In the genomic region with DNA sequence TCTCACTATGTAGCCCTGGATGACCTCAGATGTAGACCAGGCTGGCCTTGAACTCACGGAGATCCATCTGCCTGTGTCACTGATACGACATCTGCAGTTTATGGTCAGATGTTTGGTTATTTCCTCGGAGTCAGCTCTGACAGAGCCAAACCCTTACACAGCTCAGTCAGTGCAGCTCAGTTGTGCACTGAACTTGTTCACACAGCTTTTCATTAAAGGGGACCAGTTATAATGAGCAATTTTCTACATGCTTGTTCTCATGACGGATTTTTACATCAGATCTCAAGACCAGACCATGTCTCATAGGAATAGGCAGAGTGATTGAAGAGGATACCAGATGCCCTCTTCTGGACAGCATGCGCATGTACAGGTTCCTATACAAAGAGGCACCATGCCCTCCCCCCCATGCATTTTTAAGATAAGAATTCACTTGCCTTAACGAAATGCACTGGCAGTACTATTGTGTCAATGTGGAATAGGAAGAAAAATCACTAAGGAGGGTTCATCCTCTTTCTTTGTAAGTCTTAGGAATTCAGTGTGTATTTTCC, we compare ENCODE assay signal across 9 mouse cellular contexts. TPM values are rescaled to one million over a fixed set of nuclear protein-coding genes. Genes with fewer than 3 reads are reported as not detected.
DNase-seq lines count a peak whose midpoint lies in the region; ATAC-seq and TF ChIP-seq lines count a peak whose summit lies in the region.
"Had no signal": no experiment of that assay in that cellular context is flagged by ENCODE, and none has a peak within 500 bp of the region (broad histone marks: within the 10 kb centered on the region; RNA-seq: fewer than 3 reads in every experiment).

No protein-coding gene starts in this region.

- no peaks in the 10 kb centered on the region for H3K9me3 ChIP-seq in midbrain, embryonic 12.5 days

- no peak overlapping the region for H3K9ac ChIP-seq in midbrain, embryonic 12.5 days (replicated peaks)

- H3K4me2 ChIP-seq in midbrain, embryonic 12.5 days (replicated peaks) = no peak overlapping the region

- H3K4me3 ChIP-seq in thymus, adult 2 months (ENCODE audit: control insufficient read depth, insufficient read depth, low read length) = no peak overlapping the region
- no peak overlapping the region for H3K4me3 ChIP-seq in midbrain, embryonic 12.5 days

- WGBS in thymus, adult 2 months = 61% methylated on average over 6 of the region's 6 CpGs
- WGBS in midbrain, embryonic 12.5 days = 66% methylated on average over 6 of the region's 6 CpGs

- no peaks in the 10 kb centered on the region for H3K4me1 ChIP-seq in thymus, adult 2 months (replicated peaks; ENCODE audit: control insufficient read depth, insufficient read depth, low read length)
- no peaks in the 10 kb centered on the region for H3K4me1 ChIP-seq in midbrain, embryonic 12.5 days

- H3K27me3 ChIP-seq in thymus, adult 2 months (ENCODE audit: control insufficient read depth, insufficient read depth, low read length) = no peaks in the 10 kb centered on the region
- H3K27me3 ChIP-seq in midbrain, embryonic 12.5 days = no peaks in the 10 kb centered on the region

- H3K27ac ChIP-seq in thymus, adult 2 months (ENCODE audit: control insufficient read depth, insufficient read depth, low read length) = no peak overlapping the region
- no peak overlapping the region for H3K27ac ChIP-seq in midbrain, embryonic 12.5 days (replicated peaks)

- TF ChIP-seq POLR2A in thymus, adult 2 months (IDR thresholded peaks at IDR 0.05; ENCODE audit: control insufficient read depth, extremely low read depth, insufficient read depth, low read length, poor library complexity) = no peak

- no peak for TF ChIP-seq CTCF in thymus, adult 2 months (IDR thresholded peaks at IDR 0.05; ENCODE audit: borderline replicate concordance, control insufficient read depth, extremely low read depth, insufficient read depth, low read length, poor library complexity)

- intact Hi-C loops in heart, postnatal 10 days (cut with DNase I) = no loop called here
- intact Hi-C loops in heart, postnatal 14 days (cut with DNase I) = no loop called here

- peak; percentile 2 to 9 for DNase-seq in heart, postnatal 10 days
- DNase-seq in heart, postnatal 14 days = no peak
- DNase-seq in thymus, postnatal 4 days = peak; percentile 19
- no peak for DNase-seq in thymus, adult 2 months
- DNase-seq in frontal cortex, postnatal 14 days (ENCODE audit: low spot score in 2 of 2) = peak; percentile 9
- no peak for DNase-seq in neural tube, embryonic 10.5 days (ENCODE audit: extremely low spot score, low spot score)
- no peak for DNase-seq in testis, postnatal 14 days (ENCODE audit: low spot score)

- ATAC-seq in midbrain, embryonic 12.5 days (ENCODE audit: low FRiP score, low read depth) = peak; percentile 49; the same call in 1 of the 2 replicates

- H3K36me3 ChIP-seq in thymus, adult 2 months (ENCODE audit: control insufficient read depth, insufficient read depth, low read length) = no peaks in the 10 kb centered on the region
- H3K36me3 ChIP-seq in midbrain, embryonic 12.5 days = no peaks in the 10 kb centered on the region

RNA-seq across cellular contexts. Expression of gene Havcr1, which starts 1.6 kb away (rescaled TPM):
- total RNA-seq in heart, postnatal 10 days (2021) = not detected
- total RNA-seq in heart, postnatal 14 days (2021) = not detected
- polyA plus RNA-seq in thymus, adult 2 months (2012; rRNA removed) = 1.1 and 1.3 TPM in 2 replicates
- polyA plus RNA-seq in midbrain, embryonic 12.5 days (2016; fragmentation: Nextera tagmentation; extraction: Ambion mirVana) = not detected in 2 replicates
- total RNA-seq: layer of hippocampus, adult 8-10 months had no signal

RNA-seq across cellular contexts. Expression of gene Timd2, which starts 26.5 kb away (rescaled TPM):
- total RNA-seq in heart, postnatal 10 days (2021) = not detected
- not detected for total RNA-seq in heart, postnatal 14 days (2021)
- 6.5 and 6.8 TPM in 2 replicates for polyA plus RNA-seq in thymus, adult 2 months (2012; rRNA removed)
- polyA plus RNA-seq in midbrain, embryonic 12.5 days (2016; fragmentation: Nextera tagmentation; extraction: Ambion mirVana) = not detected in 2 replicates
- total RNA-seq: layer of hippocampus, adult 8-10 months had no signal

Comparison
In these comparisons a context has a peak if more than half of its experiments do, and no peak if none do; other contexts are left out.
1. DNase-seq: peak in heart, postnatal 10 days (2 of 2), thymus, postnatal 4 days (single experiment) and frontal cortex, postnatal 14 days (2 of 2); none in heart, postnatal 14 days (0 of 2), thymus, adult 2 months (single experiment), neural tube, embryonic 10.5 days (single experiment) and testis, postnatal 14 days (single experiment).